Mouse (Mus musculus) E14TG2a.4 (cell line): ENCODE measurements around the gene Ccdc81.

ENCODE experiments used
- CTCF ChIP-seq: conservative IDR thresholded peaks from 2 replicates; pipeline ENCODE4 v1.5.1; 2014; ENCODE audit warnings: low read length
- NANOG ChIP-seq: IDR thresholded peaks from 2 replicates; pipeline ENCODE4 v1.6.1; 2014; ENCODE audit warnings: borderline replicate concordance, low read length, mixed read lengths

DNA sequence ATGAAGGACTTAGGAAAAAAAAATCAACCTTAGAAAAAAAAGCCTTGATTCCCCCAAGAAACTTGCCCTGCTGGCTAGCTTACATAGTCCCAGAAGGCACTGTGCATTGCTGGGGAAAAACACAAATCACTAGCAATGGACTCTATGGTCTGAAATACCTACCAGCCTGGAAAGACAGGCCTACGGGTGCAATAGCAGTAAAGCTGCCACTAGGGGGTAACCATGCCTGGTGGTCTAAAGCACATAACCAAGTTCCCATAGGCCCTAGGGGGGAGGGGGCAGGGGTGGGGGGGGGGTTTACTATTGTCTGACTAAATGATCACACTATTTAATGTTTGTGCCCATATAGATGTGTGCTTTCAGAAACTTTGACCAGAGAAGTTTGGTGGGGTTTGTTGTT lies 38.7 kb downstream of the Ccdc81 start:
- TF ChIP-seq CTCF (peak; percentile 38), NANOG (no peak)
